Mouse (Mus musculus) liver, embryonic 12.5 days (tissue): ENCODE results near the gene Mrvi1. TPM values are rescaled to one million over a fixed set of nuclear protein-coding genes. Genes with fewer than 3 reads are reported as not detected.

Source experiments
- ATAC-seq: fragments of 200-750 bp; cut with Nextera tagmentation; 2 replicates; pipeline ENCODE4 v1.8.0; 2017; ENCODE audit warnings: moderate number of reproducible peaks, mild to moderate bottlenecking, moderate library complexity
- H3K27ac ChIP-seq: fragments of 300-500 bp; sonication (generic); 2 replicates; pipeline ENCODE4 v1.5.1; 2016; ENCODE audit warnings: mild to moderate bottlenecking
- H3K27me3 ChIP-seq: fragments of 300-500 bp; sonication (generic); replicated peaks from 2 replicates; pipeline ENCODE4 v1.6.1; 2016; ENCODE audit warnings: mild to moderate bottlenecking, moderate library complexity
- H3K36me3 ChIP-seq: fragments of 300-500 bp; sonication (generic); 2 replicates; pipeline ENCODE4 v1.6.1; 2016; ENCODE audit warnings: mild to moderate bottlenecking, moderate library complexity
- H3K4me1 ChIP-seq: fragments of 300-500 bp; sonication (generic); 2 replicates; pipeline ENCODE4 v1.6.1; 2016
- H3K4me2 ChIP-seq: fragments of 300-500 bp; sonication (generic); 2 replicates; pipeline ENCODE4 v1.6.1; 2016; ENCODE audit warnings: mild to moderate bottlenecking, moderate library complexity
- H3K4me3 ChIP-seq: fragments of 300-500 bp; sonication (generic); 2 replicates; pipeline ENCODE4 v1.5.1; 2016; ENCODE audit warnings: mild to moderate bottlenecking, moderate library complexity
- H3K9ac ChIP-seq: fragments of 300-500 bp; sonication (generic); 2 replicates; pipeline ENCODE4 v1.6.1; 2016; ENCODE audit warnings: mild to moderate bottlenecking, moderate library complexity
- H3K9me3 ChIP-seq: fragments of 300-500 bp; sonication (generic); replicated peaks from 2 replicates; pipeline ENCODE4 v1.6.1; 2016; ENCODE audit warnings: mild to moderate bottlenecking, moderate library complexity
- WGBS: fragments of 180-500 bp; shearing (Covaris S2); methylation state at CpG from one replicate; pipeline ENCODE4 v1.1.7; 2016; ENCODE audit not compliant: insufficient replicate concordance; 5-methylcytosine and 5-hydroxymethylcytosine counted together
- polyA plus RNA-seq: library from polyadenylated mRNA; unstranded; fragments of >200 nt; fragmentation: Nextera tagmentation; extraction: Ambion mirVana; gene quantifications from 2 replicates; pipeline ENCODE4 v1.2.1, GENCODE M21; 2016

Gene Mrvi1
- polyA plus RNA-seq, 1 experiment from 2014 or later = 14.7 TPM

DNA sequence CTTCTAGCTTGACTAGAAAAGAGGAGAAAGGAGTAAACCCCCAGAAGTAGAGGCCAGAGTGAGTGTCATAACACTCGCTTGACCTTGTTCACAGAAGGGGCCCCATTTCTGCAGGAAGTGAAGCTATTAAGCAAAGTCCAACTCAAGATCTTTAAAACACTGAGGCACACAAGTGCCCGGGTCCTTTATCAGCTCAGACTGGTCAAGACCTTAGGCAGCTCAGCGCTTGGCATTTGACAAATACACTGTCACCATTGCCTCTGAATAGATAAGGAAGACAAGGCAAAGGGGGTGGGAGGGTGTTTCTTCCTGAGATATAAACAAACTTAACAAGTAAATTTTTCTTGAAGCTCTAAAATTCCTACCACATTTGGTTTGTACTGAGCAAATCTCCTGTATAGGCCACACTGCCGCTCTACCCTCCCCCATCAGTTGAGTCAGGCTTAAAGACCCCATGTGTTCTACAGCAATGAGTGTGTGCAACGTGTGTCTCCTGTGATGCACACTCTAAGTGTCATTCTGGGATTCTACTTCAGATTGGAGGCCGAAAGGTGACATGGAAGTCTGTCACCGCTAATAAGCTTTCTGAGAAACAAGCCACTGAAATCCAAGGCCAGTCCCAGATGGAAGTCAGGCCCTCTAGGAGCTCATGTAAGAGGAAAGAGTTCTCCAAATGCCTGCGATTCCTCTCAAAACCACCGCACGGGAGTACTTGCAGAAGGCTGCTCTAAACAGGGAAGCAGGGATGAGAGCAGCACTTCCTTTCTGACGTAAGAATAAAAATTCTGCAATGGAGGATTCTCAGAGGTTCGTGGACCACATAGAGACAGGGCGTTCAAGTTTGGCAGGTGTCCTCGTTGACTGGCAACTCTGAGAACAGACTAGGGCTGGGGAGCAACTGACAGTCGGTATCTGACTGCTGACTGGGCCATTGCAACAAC, 16.9 kb upstream of the Mrvi1 start:
- peak; percentile 81 for ATAC-seq
- peak overlapping the region; percentile 42; the same call in 1 of the 2 replicates for H3K9ac ChIP-seq

DNA sequence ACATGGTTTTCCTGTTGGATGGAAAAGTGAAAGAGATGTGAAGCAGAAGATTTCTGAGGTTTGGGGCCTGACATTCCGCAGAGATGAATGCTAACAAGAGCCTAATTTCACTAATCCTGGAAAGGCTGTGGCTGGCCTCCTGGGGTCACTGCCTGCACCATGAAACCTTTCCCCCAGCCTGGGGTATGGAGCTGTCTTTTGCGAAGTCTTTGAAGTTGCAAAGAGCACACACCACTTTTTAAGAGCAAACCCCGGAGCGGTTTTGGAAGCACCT, 8.9 kb upstream of the Mrvi1 start:
- Histone ChIP-seq H3K4me2 (no peak overlapping the region), H3K9ac (0 out of 2 replicates have a peak overlapping the region, but pooled peaks have one; percentile 23), H3K36me3 (no peaks in the 10 kb centered on the region), H3K4me1 (peaks cover 23% of the 10 kb centered on the region), H3K9me3 (no peaks in the 10 kb centered on the region), H3K4me3 (no peak overlapping the region), H3K27me3 (no peaks in the 10 kb centered on the region), H3K27ac (no peak overlapping the region)
- ATAC-seq = no peak
- 40% methylated on average over 4 of the region's 4 CpGs for WGBS

More for the DNA sequence above, 16.9 kb upstream of the Mrvi1 start:
- H3K9me3 ChIP-seq = no peaks in the 10 kb centered on the region
- H3K36me3 ChIP-seq = no peaks in the 10 kb centered on the region
- 33% methylated on average over 15 of the region's 15 CpGs for WGBS
- no peak overlapping the region for H3K4me3 ChIP-seq
- H3K4me2 ChIP-seq = peak overlapping the region; percentile 17; the same call in 1 of the 2 replicates
- peaks cover 47% of the 10 kb centered on the region for H3K4me1 ChIP-seq
- H3K27ac ChIP-seq = peak overlapping the region; percentile 81
- no peaks in the 10 kb centered on the region for H3K27me3 ChIP-seq

DNA sequence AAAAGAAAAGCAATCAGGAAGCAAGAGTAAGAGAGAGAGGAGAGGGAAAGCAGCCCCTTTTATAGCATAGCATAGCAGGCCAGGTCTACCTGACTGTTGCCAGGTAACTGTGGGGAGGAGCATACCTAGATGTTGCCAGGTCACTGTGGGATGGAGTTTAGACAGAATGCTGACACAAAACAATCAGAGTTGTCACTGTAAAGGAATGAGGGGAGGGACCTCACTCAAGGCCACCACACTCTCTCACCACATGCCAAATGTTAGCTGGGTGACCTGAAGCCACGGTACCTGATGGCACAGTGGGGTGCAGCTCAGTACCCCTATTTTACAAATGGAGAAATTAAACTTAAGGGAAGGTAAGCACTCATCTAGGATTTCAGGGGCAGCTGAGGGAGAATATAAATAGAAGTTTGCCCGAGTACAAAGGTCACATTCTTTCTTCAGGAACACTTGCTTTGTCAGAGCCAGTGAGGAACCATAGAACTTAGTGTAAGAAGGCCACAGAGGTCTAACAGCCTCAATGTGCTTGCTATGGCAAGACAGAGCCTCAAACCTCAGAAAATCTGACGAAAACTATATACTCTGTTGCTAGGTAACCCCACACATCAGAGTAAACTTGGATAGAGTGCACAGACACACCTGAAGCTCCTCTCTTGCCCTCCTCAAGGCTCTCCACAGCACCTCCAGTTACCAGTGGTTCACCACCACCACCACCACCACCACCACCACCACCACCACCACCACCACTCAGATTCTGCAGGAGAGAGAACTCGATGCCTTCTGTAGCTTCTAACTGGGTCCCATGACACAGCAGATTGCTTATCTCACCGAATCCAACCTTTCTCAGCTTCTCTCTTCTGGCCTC, 8.3 kb upstream of the Mrvi1 start:
- H3K27ac ChIP-seq = peak overlapping the region; percentile 26; the same call in 1 of the 2 replicates
- no peak overlapping the region for H3K4me3 ChIP-seq
- 39% methylated on average over 5 of the region's 5 CpGs for WGBS
- no peak for ATAC-seq
- H3K36me3 ChIP-seq = no peaks in the 10 kb centered on the region
- H3K4me1 ChIP-seq = peaks cover 29% of the 10 kb centered on the region
- H3K9me3 ChIP-seq = no peaks in the 10 kb centered on the region
- H3K27me3 ChIP-seq = no peaks in the 10 kb centered on the region
- H3K9ac ChIP-seq = 0 out of 2 replicates have a peak overlapping the region, but pooled peaks have one; percentile 23
- H3K4me2 ChIP-seq = no peak overlapping the region

DNA sequence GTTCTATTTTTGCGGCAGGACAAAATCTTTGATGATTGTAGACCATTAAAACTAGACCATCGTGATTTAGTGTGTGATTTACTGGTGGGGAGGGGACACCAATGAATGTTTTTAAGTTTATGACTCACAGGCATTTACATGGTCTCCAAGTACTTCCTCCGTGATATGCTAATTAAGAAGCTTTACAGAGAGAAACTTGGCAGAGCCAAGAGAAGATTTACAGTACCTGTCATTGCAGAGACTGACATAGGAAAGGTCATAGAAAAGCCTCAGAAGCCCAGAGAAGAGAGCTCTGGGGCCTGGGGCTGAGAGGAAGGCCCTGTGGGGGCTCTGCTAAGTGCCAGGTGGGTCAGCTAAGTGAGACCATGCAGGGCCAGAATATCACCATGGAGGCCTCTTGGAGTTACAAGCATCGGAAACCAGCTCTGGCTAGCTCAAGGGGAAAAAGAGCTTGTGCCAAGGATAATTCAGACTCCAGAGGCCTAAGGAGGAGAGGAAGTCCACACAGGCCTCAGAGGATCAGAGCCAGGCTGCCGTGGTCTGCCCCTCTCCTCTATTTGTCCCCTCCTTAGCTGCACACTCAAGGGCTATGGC, 7.1 kb upstream of the Mrvi1 start:
- no peaks in the 10 kb centered on the region for H3K9me3 ChIP-seq
- H3K27me3 ChIP-seq = no peaks in the 10 kb centered on the region
- no peak overlapping the region for H3K4me3 ChIP-seq
- H3K9ac ChIP-seq = no peak overlapping the region
- no peak overlapping the region for H3K4me2 ChIP-seq
- WGBS = 64% methylated on average over 5 of the region's 5 CpGs
- no peaks in the 10 kb centered on the region for H3K36me3 ChIP-seq
- ATAC-seq = no peak
- peaks cover 32% of the 10 kb centered on the region for H3K4me1 ChIP-seq
- H3K27ac ChIP-seq = 0 out of 2 replicates have a peak overlapping the region, but pooled peaks have one; percentile 27

DNA sequence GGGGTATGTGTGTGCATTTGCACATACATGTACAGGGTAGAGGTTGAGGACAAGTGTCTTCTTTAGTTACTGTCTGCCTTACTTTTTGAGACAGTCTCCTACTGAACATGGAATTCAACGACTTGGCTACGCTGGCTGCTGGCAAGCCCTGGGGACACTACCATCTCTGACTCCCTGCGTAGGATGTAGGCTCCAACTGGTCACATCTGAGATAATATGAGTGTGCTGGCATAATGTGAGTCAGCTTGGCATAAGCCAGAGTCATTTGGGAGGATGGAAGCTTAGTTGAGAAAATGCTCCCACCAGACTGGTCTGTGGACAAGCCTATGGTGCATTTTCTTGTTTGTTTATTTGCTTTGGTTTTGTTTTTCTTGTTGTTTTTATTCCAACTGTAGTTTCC, 5.8 kb upstream of the Mrvi1 start:
- Histone ChIP-seq H3K4me2 (no peak overlapping the region), H3K27me3 (no peaks in the 10 kb centered on the region), H3K4me1 (peaks cover 33% of the 10 kb centered on the region), H3K4me3 (no peak overlapping the region), H3K9me3 (no peaks in the 10 kb centered on the region), H3K9ac (no peak overlapping the region), H3K27ac (no peak overlapping the region), H3K36me3 (no peaks in the 10 kb centered on the region)
- WGBS = 90% methylated on average over 3 of the region's 3 CpGs
- ATAC-seq = no peak

DNA sequence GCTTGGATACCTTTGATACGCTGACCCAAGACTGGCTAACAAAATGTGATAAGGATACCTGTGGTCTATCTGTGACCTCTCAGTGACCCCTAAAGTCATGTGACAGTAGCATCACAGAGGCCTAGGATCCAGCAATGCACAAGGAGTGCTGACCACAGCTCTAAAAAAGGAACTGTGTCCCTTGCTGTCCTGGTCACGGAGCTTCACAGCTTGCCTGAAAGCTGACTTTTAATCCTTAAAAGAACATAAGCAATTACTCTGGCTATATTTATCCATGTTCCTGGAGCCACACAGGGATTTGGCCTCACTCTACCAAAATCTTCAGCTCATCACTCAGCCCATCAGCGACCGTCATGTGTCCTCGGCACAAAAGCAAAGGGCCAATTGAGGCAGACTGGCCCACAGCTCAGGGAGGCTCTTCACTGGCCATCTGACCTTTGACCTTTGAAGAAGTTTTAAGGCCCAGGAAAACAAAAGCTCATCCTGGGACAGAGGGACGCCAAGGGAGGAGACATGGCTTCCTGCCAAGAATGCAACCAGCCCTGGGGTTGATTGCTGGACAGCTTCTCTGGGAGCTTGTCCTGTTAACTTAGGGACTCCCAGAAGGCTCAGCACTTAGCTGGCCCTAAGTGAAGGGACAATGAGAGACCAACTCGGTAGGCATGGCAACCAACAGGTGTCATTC, 3.5 kb upstream of the Mrvi1 start:
- no peak overlapping the region for H3K27ac ChIP-seq
- H3K27me3 ChIP-seq = no peaks in the 10 kb centered on the region
- peaks cover 29% of the 10 kb centered on the region for H3K4me1 ChIP-seq
- ATAC-seq = no peak
- WGBS = 73% methylated on average over 7 of the region's 7 CpGs
- no peaks in the 10 kb centered on the region for H3K9me3 ChIP-seq
- no peak overlapping the region for H3K4me3 ChIP-seq
- H3K4me2 ChIP-seq = no peak overlapping the region
- H3K36me3 ChIP-seq = no peaks in the 10 kb centered on the region
- H3K9ac ChIP-seq = no peak overlapping the region

DNA sequence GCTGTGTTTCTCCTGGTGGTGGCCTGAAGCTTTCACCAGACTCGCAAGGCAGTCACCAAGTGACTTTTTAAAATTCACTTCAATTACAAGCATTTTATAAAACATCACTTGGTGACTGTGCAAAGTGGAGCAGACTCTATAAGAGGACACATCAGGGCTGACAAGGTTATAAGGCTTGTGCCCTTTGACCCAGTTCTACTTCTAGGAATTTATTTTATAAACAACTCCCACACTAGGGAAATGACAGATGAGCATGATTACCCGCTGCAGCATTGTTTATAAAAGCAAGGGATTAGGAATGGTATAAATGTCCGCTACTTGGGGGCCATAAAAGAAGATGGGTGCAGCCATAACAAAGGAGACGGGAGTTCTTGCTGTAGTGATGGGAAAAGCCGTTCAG, 1.4 kb upstream of the Mrvi1 start:
- Histone ChIP-seq H3K36me3 (no peaks in the 10 kb centered on the region), H3K27me3 (no peaks in the 10 kb centered on the region), H3K4me2 (no peak overlapping the region), H3K9ac (no peak overlapping the region), H3K9me3 (no peaks in the 10 kb centered on the region), H3K27ac (no peak overlapping the region), H3K4me1 (peaks cover 22% of the 10 kb centered on the region), H3K4me3 (no peak overlapping the region)
- ATAC-seq = no peak
- 70% methylated on average over 5 of the region's 5 CpGs for WGBS

DNA sequence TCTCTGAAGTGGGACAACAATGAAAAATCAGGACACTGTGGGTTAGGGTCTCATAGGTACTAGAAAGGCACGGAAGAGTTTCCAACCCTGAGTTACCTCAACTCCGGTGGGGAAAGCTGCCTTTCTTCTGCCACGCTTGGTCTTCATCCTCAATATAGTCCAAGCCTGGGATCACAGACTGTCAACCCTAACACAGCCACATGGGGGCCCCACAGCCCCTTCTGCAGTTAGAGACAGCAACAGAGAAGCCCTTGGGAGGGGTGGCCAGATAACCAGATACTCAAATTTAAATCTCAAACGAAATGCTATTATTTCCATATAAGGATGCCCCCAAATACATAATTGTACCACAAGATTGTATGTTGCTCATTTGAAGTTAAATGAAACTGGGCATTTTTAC, 503 bp upstream of the Mrvi1 start:
- H3K4me3 ChIP-seq = no peak overlapping the region
- no peak overlapping the region for H3K9ac ChIP-seq
- no peaks in the 10 kb centered on the region for H3K36me3 ChIP-seq
- peaks cover 27% of the 10 kb centered on the region for H3K4me1 ChIP-seq
- 0 out of 2 replicates have a peak overlapping the region, but pooled peaks have one; percentile 55 for H3K27ac ChIP-seq
- whole genome bisulfite sequencing = 39% methylated on average over 4 of the region's 4 CpGs
- no peak overlapping the region for H3K4me2 ChIP-seq
- no peaks in the 10 kb centered on the region for H3K27me3 ChIP-seq
- peak; percentile 61 for ATAC-seq
- H3K9me3 ChIP-seq = no peaks in the 10 kb centered on the region

DNA sequence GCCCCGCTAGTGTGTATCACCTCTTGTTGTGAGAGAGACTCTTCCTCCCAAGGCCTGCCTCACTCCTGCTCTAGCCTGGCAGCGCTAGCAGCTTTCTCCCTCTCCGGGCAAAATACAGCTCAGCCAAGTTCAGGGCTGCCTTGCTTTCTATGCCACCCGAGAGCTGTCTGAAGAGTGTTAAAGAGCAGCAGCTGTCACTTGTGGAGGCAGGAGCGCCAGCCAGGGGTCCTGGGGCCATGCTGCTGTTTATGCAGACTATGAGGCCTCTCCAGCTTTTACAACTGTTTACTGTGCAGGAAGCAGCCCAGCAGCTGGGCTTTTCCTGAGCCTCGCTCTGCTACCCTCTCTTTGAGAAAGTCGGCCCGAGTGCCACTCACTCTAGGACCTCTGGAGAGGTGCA, 1.2 kb downstream of the Mrvi1 start:
- Histone ChIP-seq H3K4me2 (peak overlapping the region; percentile 27), H3K4me3 (0 out of 2 replicates have a peak overlapping the region, but pooled peaks have one; percentile 2), H3K27ac (peak overlapping the region; percentile 55; the same call in 1 of the 2 replicates), H3K9ac (no peak overlapping the region), H3K36me3 (no peaks in the 10 kb centered on the region), H3K4me1 (peaks cover 41% of the 10 kb centered on the region), H3K27me3 (no peaks in the 10 kb centered on the region), H3K9me3 (no peaks in the 10 kb centered on the region)
- 62% methylated on average over 8 of the region's 8 CpGs for WGBS
- ATAC-seq = no peak

DNA sequence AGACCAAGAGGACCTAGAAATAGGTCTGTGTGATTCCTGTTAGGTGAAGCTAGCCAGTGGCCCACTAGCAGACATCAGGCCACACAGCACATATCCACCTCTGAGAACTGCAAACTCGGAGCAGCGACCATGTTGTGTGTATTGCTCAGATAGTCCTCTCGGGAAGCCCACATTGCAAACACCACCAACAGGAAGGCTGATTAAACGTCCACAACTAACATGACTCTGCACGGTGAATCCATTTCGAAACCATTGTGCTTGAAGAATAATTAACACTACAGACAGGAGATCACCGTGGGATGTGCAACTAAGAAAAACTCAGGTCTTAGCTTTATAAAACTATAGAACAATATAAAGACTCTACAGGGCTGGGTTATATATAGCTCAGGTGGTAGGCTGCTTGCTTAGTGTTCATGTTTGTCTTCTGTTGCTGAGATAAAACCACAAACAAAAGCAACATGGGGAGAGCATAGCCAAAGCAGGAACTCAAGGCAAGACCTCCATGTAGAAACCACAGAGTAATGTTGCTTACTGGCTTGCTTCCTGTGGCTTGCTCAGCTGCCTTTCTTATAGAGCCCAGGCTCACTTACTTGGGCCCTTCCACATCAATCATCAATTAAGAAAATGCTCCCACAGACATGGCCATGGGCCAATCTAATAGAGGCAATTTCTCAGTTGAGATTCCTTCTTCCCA, 4.4 kb downstream of the Mrvi1 start:
- 37% methylated on average over 7 of the region's 7 CpGs for WGBS

DNA sequence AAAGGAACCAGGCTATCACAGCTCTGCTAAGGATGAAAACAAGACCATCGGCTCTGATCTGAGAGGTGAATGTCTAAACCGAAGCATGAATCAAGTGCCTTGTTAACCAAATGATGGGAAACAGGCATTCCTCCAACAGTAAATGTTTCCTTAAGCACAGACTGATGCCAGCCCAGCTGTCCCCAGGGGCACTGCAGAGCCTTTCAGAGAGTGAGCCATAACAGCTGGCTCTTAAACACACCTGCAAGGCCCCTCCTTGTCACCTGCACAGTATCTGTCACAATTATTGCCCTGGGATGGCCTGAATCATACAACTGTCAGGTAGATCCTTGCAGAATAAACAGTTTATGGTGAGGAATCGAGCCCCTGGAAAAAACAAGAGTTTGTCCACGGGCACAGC, 8.8 kb downstream of the Mrvi1 start:
- Histone ChIP-seq H3K4me2 (no peak overlapping the region), H3K27me3 (no peaks in the 10 kb centered on the region), H3K27ac (no peak overlapping the region), H3K9me3 (no peaks in the 10 kb centered on the region), H3K36me3 (no peaks in the 10 kb centered on the region), H3K9ac (no peak overlapping the region), H3K4me1 (peaks cover 30% of the 10 kb centered on the region), H3K4me3 (no peak overlapping the region)
- WGBS = 78% methylated on average over 4 of the region's 4 CpGs
- no peak for ATAC-seq

More for the DNA sequence above, 4.4 kb downstream of the Mrvi1 start:
- Histone ChIP-seq H3K4me1 (peaks cover 30% of the 10 kb centered on the region), H3K9ac (no peak overlapping the region), H3K27me3 (no peaks in the 10 kb centered on the region), H3K9me3 (no peaks in the 10 kb centered on the region), H3K4me2 (no peak overlapping the region), H3K36me3 (no peaks in the 10 kb centered on the region), H3K4me3 (no peak overlapping the region), H3K27ac (peak overlapping the region; percentile 39; the same call in 1 of the 2 replicates)
- ATAC-seq = no peak
